Mouse (Mus musculus): ENCODE measurements around the gene Eps15.

Gene Eps15

DNA sequence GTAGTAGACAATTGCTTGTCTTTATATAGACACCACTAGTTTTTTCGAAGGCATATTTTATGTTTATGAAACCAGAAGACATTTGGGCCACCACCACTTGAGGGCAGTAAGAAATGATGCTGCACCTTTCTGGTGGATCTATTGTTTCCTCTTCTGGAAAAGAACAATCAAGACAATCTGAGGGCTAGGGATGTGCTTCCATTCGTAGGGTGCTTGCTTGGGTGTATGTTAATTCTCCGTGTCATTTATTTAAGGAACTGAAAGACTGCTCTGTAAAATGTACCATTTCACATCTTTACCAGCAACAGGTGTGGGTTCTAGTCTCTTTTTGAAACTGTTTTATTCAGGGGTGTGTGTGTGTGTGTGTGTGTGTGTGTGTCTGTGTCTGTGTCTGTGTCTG is 11.2 kb upstream of the Eps15 start:
- no peak for DNase-seq (ENCODE audit: low read depth, low spot score)

- no peak for DNase-seq (ENCODE audit: low read depth, low spot score)
Measured at GRCm38 (mm10) chr4:109271803-109272202, 8.3 kb upstream of the Eps15 start.

DNA sequence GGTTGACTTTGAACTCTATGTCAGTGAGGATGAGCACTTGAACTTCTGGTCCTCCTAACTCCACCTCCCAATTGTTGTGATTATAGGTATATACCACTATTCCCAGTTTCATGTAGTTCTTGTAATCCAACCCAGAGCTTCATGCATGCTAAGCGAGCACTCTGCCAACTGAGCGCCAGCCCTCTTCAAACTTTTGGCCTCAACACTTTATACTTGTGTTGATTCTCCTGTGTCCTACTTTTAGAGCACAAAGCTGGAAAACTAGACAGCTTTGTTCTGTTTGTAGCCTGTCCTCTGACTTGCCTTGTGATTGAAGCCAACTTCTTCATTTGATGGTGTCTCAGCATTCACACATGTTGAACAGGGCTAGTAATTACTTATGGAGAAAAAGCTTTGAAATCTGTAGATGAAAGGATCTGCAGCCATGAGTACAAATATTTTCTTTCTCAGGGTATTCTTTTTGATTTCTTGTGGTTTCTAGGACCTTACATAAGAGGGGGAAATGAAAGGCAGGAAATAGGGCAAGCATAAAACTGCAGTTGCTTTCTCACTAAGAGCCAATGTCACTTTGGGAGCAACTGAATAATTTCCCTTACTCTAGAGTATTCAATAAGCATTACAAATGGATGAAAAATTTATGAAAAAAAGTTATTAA is 6.4 kb upstream of the Eps15 start:
- DNase-seq (ENCODE audit: low read depth, low spot score): no peak

GRCm38 (mm10) chr4:109280459-109281160 is 542 bp downstream of the Eps15 start:
- no peak for DNase-seq (ENCODE audit: low read depth, low spot score)

DNA sequence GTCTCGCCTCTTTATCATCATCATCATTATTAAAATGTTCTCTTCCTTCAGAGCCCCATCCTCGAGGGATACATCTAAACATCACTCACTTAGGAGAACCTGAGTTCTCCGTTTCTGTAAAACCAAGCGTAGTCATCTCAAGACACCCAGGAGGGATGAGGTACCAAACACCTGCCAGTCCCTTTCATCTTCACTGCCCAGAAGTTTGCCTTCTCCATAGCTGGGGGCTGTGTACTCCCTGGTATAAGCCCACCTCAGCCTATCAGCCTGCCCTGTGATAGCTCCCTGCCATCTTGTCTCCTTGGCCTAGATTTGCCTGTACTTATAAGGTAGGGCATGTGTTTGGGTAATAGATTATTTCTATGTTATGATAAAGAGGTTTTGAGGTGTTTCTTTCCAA is 1.1 kb downstream of the Eps15 start:
- no peak for DNase-seq (ENCODE audit: low read depth, low spot score)

- no peak for DNase-seq (ENCODE audit: low read depth, low spot score)
Measured at GRCm38 (mm10) chr4:109281946-109282345, 1.9 kb downstream of the Eps15 start.

DNA sequence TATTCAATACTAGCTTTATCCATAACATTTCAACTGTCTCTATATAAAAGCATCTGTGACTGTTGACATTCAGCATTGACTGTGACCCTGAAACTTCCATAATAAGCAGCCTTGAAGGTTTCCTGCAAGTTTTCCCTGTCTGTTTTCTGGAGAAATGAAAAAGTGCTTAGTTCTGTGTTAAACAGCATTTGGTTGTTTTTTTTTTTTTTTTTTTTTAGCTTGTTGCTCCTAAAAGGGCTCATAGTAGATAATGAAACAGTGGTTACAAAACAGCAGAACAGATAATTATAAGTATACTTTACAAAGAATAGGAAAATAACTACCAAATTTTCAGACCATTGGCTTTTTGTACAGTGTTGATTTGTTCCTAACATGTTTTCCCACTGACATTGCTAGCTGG is 14.6 kb downstream of the Eps15 start:
- DNase-seq (ENCODE audit: low read depth, low spot score): no peak

DNA sequence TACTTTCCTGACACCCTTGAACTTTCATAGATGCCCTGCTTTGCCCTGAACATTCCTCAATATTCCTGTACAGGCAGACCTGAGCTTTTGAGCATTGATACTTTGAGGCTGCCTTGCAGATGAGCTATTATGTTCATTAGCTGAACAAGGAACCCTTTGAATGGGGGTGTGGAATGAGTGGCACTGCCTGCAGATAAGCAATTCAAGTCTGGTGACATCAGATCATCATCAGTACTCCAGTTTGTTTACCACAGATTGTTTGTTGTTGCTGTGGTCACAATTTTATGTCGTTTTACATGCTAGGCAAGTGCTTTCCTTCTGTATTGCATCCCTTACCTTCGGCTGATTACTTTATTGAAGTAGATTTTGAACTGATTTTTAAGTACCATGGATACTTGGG is 16.4 kb downstream of the Eps15 start:
- peak; percentile 22 for DNase-seq (ENCODE audit: low read depth, low spot score)

- no peak for DNase-seq (ENCODE audit: low read depth, low spot score)
Measured at GRCm38 (mm10) chr4:109299136-109299535, 19.1 kb downstream of the Eps15 start.

- no peak for DNase-seq (ENCODE audit: low read depth, low spot score)
Measured at GRCm38 (mm10) chr4:109316941-109317894, 37.1 kb downstream of the Eps15 start.

- DNase-seq (ENCODE audit: low read depth, low spot score): no peak
Measured at GRCm38 (mm10) chr4:109336796-109337195, 56.7 kb downstream of the Eps15 start.

DNA sequence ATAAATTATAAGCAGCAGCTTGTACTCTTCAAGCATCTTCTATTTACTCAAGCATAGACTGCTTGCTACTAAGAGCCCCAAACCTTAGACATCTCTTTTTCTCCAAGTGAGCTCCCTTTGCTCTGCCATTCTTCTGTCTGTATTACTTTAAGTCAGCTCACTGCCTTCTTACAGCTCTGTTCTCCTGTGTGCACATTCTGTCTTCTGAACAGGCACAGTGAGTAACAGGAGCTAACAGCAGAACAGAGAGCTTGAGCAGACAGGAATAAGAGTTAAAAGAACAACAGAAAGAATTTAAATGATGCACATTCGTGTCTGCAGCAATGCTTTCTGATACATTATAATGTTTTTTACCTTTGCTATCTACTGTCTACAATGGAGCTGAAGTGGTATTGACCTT is 61.2 kb downstream of the Eps15 start:
- DNase-seq (ENCODE audit: low read depth, low spot score): no peak

- DNase-seq (ENCODE audit: low read depth, low spot score): peak; percentile 88
Measured at GRCm38 (mm10) chr4:109342783-109343485, 62.9 kb downstream of the Eps15 start.

DNA sequence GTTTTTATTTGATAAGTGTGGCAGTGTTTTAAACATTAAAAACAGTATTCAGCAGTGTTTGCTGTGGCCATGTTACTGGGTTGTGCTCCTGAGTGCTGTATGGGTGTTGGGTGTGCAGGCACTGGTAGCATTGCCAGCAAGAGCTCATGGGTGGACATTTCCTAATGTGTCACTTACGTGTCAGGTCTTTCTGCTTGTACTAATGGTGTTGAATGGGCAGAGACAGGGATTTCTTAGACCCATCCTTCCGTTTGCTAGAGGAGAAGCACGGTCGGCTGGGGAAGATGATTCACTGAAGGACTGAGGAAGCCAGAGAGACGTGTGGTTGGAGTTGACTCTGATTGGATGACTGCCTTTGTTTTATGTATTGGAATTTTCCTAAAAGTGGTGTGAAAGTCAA is 63.8 kb downstream of the Eps15 start:
- DNase-seq (ENCODE audit: low read depth, low spot score): peak; percentile 64

DNA sequence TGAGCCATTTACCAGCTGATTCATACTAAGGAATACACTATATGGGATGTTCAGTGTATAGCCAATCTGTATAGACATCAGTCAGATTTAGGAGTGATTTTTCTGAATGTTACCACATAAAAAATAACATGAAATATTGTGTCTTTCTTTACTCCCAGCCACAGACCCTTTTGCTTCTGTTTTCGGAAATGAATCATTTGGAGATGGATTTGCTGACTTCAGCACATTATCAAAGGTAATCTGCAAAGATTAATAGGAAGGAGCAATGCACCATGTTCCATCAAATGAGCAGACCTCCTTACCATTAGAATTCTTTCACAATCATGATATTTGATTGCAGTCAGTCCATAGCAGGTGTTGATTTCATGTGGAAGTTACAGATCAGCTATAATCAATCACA is 98.0 kb downstream of the Eps15 start:
- DNase-seq (ENCODE audit: low read depth, low spot score): no peak

- DNase-seq (ENCODE audit: low read depth, low spot score): no peak
Measured at GRCm38 (mm10) chr4:109382457-109382856, 102.4 kb downstream of the Eps15 start.

GRCm38 (mm10) chr4:109385599-109385998 is 105.5 kb downstream of the Eps15 start:
- DNase-seq (ENCODE audit: low read depth, low spot score): peak; percentile 28

GRCm38 (mm10) chr4:109393229-109393779 is 113.2 kb downstream of the Eps15 start:
- no peak for DNase-seq (ENCODE audit: low read depth, low spot score)

GRCm38 (mm10) chr4:109393902-109394301 is 113.8 kb downstream of the Eps15 start:
- DNase-seq (ENCODE audit: low read depth, low spot score): no peak

DNA sequence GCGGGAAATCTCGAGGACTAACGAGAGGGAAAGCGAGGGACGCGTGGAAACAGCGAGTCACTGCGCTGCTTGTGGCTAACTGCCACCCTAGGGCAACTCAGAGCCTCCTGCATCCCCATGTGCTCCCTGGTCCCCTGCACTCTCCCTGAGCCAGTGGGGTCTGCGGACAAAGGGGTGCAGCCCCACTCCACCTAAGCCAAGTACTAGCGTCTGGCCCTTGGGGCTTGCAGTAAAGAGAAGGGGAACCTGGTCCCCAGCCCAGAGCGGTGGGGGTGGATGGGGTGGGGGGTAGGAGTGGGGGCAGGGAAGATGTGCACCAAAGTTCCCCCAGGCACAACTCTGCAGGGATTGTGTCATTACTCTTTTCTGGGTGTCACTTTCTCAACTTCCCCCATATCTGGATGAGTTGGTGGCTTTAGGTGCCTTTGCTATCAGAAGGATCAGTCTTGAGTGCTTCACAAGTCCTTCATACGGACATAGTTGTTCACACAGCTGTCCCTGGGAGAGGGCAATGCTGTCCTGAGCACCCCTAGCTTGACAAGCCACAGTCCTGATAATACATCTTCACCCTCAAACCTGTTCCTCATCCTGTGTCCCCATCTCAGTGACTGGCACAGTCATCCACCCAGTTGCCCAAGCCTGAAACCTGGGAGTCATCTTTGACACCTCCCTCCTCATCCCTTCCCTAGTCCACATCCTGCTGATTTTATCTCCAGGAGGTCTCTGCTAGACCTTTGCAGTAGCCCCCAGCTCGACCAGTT is 114.4 kb downstream of the Eps15 start:
- DNase-seq (ENCODE audit: low read depth, low spot score): no peak

Measured in telencephalon, adult 2 months (tissue).